Mouse (Mus musculus): ENCODE measurements at regions not wholly inside any gene's neighbourhood (a gene's known extent, or its start where the extent isn't known, plus 50 kb on each side); places are given as distances from the start of the nearest gene placed in this dataset.
"Not testable (repeated sequence)": the region's sequence is repeated elsewhere in the genome, so short reads cannot be mapped to it uniquely, and the experiment has no call there.

GRCm38 (mm10) chr17:48672749-48673148, 218.0 kb downstream of the Unc5cl start:
- DNase-seq (ENCODE audit: low read depth), result no peak

DNA sequence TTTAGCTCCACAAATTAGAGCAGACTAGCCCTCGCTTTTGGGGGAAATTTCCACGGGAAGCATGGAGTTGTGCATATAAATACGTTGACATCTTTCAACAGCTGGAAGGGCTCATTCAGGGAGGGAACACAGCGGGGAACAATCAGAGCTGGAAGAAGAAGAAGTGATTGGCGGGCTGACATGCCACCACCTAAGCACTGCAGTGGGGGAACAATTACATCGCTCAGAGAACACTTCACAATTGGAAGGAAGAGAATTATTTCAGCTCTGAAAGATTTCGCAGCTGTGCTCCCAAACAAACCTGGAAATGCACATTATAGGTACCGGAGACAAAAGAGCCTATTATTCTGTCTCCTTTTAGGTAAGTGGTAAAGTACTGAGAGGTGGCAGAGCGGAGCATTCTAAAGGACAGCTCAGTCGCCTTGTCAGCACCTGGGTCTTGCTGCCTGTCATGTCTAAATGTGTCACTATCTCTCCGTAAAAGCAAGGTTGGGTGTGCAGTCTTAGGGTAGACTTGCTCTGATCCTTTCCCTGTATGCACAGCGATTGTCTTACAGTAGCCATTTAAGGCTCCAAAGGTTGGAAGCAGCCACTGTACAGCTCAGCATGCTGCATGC, 223.6 kb downstream of the Unc5cl start:
- no peak for DNase-seq (ENCODE audit: low read depth)

- DNase-seq (ENCODE audit: low read depth), result no peak
These were observed 225.6 kb downstream of the Unc5cl start for GRCm38 (mm10) chr17:48680331-48680730.

GRCm38 (mm10) chr17:48688944-48689343, 234.2 kb downstream of the Unc5cl start:
- DNase-seq (ENCODE audit: low read depth), result no peak

DNA sequence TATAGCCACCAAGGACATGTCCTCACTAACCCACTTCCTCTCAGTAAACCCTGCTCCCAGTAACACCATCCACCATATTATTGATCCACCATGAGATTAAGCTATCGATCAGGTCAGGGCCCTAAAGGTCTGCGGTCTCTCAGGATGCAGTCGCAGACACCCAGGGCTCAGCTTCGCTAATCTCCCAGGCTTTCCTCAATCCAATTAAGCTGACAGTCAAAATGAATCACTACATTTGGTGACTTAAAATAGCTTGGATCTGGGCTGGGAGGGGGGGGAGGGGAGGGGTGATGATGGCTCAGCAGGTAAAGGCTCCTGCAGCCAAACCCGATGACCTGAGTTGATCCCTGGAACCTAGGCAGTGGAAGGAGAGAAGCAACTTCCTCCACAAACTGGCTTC, 233.7 kb upstream of the Lrfn2 start:
- DNase-seq (ENCODE audit: low read depth), result no peak

DNA sequence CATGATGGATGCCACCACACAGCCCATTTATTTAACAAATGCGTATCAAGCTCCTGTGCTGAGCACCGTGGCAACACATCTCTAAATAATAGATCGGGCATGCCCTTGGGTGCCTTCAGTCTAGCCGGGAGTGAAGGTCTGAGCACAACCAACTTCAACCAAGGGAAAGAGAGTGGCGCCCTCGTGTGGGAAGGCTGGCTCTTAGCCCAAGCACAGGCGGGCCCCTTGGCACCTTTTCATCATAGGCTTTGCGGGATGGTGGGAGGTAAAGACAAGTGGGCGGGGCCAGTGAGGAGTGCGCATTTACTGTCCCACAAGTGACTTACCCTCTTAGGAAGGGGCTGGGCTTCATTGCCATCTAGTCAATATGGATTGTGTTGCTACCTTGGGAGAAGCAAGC, 231.6 kb upstream of the Lrfn2 start:
- no peak for DNase-seq (ENCODE audit: low read depth)

DNA sequence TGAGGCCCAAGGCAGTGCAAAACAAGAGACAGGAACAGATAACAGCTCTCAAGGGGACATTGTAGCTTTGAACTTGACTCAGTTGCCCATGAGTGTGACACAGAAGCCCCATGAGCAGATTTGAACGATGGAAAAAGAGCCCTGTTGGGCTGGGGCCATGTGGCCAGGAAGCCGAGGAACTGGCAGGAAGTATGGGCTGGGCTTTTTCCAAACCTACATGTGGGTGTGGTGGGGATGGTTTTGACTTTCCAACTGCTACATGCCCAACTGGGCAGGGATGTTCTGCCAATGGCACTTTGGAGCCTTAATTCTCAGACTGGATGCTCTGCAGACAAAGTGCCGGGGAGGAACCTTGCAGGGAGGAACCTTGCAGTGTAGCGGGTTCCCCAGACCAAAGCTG, 211.7 kb upstream of the Lrfn2 start:
- no peak for DNase-seq (ENCODE audit: low read depth)

DNA sequence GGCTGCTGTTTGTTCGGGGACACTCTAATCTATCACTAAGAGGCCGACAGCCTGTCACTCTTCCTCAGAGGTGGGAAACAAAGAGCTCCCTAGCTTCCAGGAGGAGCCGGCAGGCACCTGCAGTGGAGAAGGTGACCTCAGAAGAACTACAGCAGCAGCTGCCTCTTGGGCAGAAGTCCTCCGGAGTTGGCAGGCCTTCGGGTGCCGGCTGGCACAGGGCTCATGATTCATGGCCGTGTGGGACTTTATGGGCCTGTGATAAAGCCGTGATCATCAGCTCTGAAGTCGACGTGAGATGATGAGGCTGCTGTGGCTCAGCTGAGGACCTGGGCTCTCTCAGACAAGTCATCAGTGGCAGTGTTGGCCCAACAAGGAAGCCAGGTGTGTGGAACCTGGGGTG, 208.9 kb upstream of the Lrfn2 start:
- no peak for DNase-seq (ENCODE audit: low read depth)

DNA sequence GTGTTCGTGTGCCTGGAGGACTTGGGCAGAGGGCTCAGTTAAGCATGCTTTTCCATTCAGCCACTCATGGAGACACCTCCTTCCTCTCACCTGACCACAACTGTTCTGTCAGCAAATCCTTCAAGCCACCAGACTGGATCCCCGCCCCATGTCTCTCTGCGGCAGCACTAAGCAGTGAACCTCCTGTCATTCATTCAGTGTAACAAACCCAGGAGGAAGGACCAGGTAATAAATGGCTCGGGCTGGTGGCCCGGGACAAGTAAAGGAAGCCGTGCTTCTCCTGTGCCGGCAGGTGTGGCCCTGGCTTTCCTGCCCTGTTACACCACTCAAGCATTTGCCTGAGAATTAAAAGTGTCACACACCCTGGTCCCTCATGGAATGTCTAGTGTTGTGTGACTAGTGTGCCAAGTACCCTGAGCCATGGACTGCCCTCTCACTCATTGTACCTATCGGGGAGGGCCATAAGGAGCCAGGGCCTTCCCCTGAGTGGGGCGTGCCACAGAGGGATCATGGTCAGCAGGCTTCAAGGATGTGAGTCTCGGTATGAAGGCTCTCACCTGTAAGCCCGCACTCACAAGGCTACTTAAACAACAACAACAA, 207.6 kb upstream of the Lrfn2 start:
- no peak for DNase-seq (ENCODE audit: low read depth)

GRCm38 (mm10) chr17:48726460-48726859, 205.7 kb upstream of the Lrfn2 start:
- DNase-seq (ENCODE audit: low read depth), result no peak

DNA sequence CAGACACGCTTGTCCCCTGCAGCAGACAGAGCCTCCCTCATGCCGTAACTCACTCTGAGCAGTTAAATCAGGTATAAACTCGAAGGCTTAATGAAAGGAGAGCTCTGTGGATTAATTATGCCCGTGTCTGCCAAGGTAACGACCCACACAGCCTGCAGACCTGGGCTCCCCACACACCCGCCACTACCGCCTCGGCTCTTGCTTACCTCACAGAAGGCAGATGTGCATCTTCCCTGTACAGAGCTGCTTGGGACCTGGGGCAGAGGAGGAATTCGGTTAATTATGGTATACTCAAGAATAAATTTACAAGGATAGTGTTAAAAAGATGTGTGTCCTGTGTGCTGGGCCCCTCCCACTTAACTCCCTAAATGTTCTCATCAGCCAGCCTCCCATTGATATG, 198.4 kb upstream of the Lrfn2 start:
- no peak for DNase-seq (ENCODE audit: low read depth)

DNA sequence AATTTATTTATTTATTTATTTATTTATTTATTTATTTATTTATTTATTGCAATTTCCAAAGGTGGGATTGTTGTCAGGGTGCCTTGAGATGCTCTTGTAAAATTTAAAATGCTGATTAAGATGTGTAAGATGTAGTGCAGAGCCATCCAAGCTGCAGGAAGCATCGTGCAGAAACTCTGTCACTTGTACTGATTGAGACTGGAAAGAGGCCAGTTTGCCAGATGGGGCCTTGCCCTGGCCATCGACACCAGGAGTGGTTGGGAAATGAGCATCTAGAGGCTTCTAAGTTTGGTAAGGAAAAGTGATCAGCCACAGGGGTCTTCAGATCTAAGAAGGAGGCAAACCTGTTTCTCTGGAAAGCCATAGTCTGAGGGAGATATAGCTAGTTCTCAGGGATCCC, 195.0 kb upstream of the Lrfn2 start:
- DNase-seq (ENCODE audit: low read depth), result not testable (repeated sequence)

DNA sequence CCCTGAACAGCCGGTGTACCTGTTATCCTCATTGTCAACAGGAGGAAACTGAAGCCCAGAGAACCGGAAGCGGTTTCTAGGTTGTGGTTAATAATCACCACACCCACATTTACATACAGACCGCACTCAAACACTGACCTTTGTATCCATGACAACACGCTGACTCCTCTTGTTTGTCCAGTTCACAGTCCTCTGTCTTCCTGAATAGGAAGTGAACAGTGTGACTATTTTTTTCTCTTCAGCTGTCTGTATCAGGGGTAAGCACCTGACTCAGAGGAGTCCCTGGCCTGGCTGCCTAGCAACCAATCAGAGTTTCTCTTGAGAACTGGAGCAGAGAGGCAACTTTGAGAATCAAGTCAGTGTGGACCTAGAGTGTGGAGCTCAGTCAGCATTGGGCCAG, 193.5 kb upstream of the Lrfn2 start:
- peak; percentile 24 for DNase-seq (ENCODE audit: low read depth)

- no peak for DNase-seq (ENCODE audit: low read depth)
These were observed 189.3 kb upstream of the Lrfn2 start for GRCm38 (mm10) chr17:48742769-48743405.

DNA sequence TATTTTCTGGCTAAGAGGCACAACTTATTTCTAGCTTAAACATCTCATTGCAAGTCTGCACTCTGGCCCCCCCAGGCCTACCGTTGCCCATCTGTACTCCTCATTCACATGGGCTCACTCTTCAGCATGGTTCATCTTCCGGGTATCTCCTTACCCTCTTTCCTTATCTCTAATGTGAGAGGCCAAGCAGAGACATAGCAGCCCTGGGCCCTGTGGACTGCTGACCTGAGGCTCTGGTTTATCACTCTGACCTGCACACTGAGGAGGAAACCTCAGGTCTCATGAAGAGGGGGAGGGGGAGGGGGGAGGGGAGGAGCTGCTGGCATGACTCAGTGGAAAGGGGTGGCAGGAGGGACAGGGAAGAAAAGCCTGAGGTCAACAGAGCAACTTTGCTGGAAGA, 162.1 kb upstream of the Lrfn2 start:
- no peak for DNase-seq (ENCODE audit: low read depth)

- DNase-seq (ENCODE audit: low read depth), result no peak
These were observed 160.4 kb upstream of the Lrfn2 start for GRCm38 (mm10) chr17:48771721-48772320.

DNA sequence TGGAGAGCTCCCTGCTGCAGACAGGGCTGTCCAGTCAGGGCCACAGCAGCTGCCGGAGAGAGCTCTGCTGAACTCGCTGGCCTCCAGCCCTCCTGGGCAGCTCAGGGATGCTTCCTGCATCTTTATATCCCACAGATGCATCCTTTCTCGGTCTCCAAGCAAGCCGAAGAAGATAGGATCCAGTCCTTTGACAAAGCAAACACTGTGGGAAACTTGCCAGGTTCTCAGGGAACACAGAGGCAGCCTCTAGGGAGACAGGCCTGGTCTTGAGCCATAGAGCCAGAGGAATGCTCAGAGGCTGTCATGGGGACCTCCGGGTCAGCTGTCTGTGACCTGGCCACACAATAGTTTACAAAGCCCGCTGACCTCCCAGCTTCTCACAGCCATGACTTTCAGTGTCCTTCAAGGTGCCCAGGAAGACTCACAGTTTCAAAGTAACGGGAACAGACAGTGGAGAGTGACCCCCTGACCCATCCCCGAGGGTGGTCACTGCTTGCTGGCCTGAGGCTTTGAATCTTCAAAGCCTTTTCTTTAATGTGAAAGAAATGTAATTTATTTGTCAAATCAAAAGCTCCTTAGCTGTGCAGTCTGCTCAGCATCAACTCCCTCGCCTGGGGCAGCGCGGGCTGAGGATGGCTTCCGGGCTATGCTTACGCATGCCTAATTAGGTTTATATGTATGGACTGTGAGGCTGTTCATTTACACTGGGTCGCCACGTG, 157.8 kb upstream of the Lrfn2 start:
- DNase-seq (ENCODE audit: low read depth), result no peak

DNA sequence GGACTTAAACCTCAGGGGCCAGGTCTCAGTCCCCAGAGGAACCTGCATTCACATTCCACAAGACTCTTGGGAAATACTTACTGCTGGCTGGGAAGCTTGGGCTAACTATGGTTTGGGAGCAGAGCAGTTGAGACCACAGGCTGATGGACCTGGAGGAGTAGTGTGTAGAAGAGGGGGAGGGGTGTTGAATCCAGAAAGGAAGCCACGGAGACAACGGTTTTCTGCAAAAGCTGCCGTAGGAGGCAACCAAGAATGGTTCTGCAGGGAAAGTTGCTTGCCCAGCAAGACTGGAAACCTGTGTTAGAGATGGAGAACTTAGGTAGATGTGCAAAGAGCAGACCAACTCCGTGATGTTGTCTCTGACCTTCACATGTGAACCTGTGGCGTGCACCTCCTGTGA, 156.7 kb upstream of the Lrfn2 start:
- no peak for DNase-seq (ENCODE audit: low read depth)

DNA sequence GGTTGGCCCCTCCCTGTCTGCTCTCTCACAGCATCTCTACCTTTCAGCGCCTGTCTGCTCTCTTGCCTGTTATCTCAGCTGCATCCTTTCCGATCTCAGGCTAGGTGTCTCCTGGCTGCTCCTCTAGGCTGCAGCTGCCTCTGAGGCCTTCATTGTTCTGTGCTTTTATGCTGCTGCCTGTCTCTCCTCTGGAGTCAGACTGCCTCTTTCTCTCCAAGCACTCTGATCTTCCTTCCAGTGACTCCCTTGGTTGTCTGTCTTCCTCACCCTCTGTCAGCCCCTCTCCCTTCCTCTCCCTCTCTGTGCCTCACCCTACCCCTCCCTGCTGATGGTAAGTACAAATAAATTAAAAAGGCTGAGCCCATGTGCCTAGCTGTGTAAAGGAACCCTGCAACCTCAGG, 155.7 kb upstream of the Lrfn2 start:
- DNase-seq (ENCODE audit: low read depth), result no peak

GRCm38 (mm10) chr17:48780217-48780616, 152.0 kb upstream of the Lrfn2 start:
- no peak for DNase-seq (ENCODE audit: low read depth)

DNA sequence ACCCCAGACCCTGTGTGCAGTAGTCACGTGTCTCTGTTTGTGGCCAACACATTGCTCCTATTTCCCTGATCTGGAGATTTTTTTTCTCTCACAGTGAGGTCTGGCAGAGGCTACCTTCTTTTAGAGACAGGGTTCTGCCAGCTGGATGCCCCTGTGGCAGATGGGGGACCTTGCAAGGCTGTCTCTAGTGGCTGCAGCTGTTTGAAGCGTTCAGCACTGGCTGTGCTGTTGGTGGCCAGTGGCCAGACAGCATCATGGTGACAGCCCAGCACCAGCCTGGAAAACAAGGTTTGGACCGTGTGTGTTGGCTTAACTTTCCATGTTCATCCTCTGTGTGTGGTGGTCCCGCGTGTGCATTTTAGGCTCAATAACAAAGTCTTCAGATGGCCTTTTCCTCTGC, 147.8 kb upstream of the Lrfn2 start:
- DNase-seq (ENCODE audit: low read depth), result no peak

GRCm38 (mm10) chr17:48786501-48786900, 145.7 kb upstream of the Lrfn2 start:
- DNase-seq (ENCODE audit: low read depth), result no peak

GRCm38 (mm10) chr17:48789846-48790245, 142.3 kb upstream of the Lrfn2 start:
- no peak for DNase-seq (ENCODE audit: low read depth)

Data from 416B (cell line).